Mouse (Mus musculus) kidney, postnatal 36 days (tissue): ENCODE data around the gene 4930503B20Rik.

Experiments
- DNase-seq, 2 experiments: peaks; one replicate each; pipeline ENCODE4 v3.0.0; 2021 to 2022; ENCODE audit warnings: mixed read lengths in 2 of 2

Gene 4930503B20Rik

GRCm38 (mm10) chr3:146596864-146597263, 54.3 kb downstream of the 4930503B20Rik start:
- DNase-seq, result no peak

DNA sequence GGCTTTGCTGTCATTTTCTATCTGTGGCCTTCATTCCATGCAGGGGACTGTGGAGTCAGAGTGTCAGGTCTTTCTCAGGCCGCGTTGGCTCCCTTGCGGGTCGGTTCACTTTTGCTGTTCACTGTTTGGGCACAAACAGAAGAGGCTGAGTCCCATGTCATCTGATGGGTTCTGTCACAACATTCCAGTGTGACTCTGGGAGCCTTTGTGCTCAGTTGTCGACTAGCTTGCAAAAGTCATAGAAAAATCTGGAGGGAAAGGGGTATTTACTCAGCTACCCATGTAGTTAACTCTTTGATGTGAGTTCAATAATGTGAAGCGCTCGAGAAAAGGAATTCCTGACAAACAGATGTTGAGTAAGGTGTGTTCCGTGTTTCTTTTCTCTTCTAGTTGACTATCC, 54.7 kb downstream of the 4930503B20Rik start:
- no peak for DNase-seq

DNA sequence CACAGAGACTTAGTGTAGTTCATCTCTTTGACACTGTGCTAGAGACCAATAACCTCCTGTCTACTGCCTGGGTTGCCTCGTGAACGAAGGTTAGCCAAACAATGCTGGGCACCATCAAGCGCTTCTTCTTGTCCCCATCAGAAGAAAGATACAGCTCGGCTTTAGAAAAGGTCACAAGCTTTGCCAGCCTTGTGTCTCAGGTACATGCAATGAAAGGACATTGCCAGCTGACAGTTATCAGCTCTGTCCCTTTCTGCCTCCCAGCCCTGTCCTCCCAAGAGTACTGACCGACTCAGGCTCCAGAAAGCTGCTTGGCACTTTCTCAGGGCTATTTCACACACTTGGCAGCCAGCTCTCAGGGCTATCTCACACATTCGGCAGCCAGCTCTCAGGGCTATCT, 55.7 kb downstream of the 4930503B20Rik start:
- DNase-seq, result no peak
